Mouse (Mus musculus) heart, embryonic 15.5 days (tissue): ENCODE data around the gene Gosr2. TPM values are rescaled to one million over a fixed set of nuclear protein-coding genes. Genes with fewer than 3 reads are reported as not detected.
A peak's percentile ranks its signal among the peaks of the same experiment; 100 is the strongest.

Source experiments
- ATAC-seq: fragments of 200-750 bp; cut with Nextera tagmentation; replicated peaks from 2 replicates; pipeline ENCODE4 v1.8.0; 2017; ENCODE audit warnings: low read depth, moderate TSS enrichment; ENCODE audit not compliant: insufficient number of reproducible peaks, insufficient read depth, low FRiP score
- H3K27ac ChIP-seq: fragments of 300-500 bp; sonication (generic); 2 replicates; pipeline ENCODE4 v1.5.1; 2015; ENCODE audit warnings: mild to moderate bottlenecking, inconsistent platforms
- H3K27me3 ChIP-seq: fragments of 300-500 bp; sonication (generic); 2 replicates; pipeline ENCODE4 v1.6.1; 2015; ENCODE audit warnings: inconsistent platforms
- H3K36me3 ChIP-seq: fragments of 300-500 bp; sonication (generic); 2 replicates; pipeline ENCODE4 v1.6.1; 2015; ENCODE audit warnings: mild to moderate bottlenecking, inconsistent platforms
- H3K4me1 ChIP-seq: fragments of 300-500 bp; sonication (generic); replicated peaks from 2 replicates; pipeline ENCODE4 v1.6.1; 2015; ENCODE audit warnings: inconsistent platforms
- H3K4me2 ChIP-seq: fragments of 300-500 bp; sonication (generic); 2 replicates; pipeline ENCODE4 v1.6.1; 2015; ENCODE audit warnings: inconsistent platforms, mild to moderate bottlenecking, moderate library complexity
- H3K4me3 ChIP-seq: fragments of 300-500 bp; sonication (generic); 2 replicates; pipeline ENCODE4 v1.5.1; 2015; ENCODE audit warnings: mild to moderate bottlenecking, inconsistent platforms
- H3K9ac ChIP-seq: fragments of 300-500 bp; sonication (generic); 2 replicates; pipeline ENCODE4 v1.6.1; 2015; ENCODE audit warnings: mild to moderate bottlenecking, inconsistent platforms
- H3K9me3 ChIP-seq: fragments of 300-500 bp; sonication (generic); replicated peaks from 2 replicates; pipeline ENCODE4 v1.6.1; 2016; ENCODE audit warnings: inconsistent platforms
- whole genome bisulfite sequencing: fragments of 180-500 bp; shearing (Covaris S2); methylation state at CpG from one replicate; pipeline ENCODE4 v1.1.7; 2015; ENCODE audit warnings: mixed read lengths; 5-methylcytosine and 5-hydroxymethylcytosine counted together
- polyA plus RNA-seq: library from polyadenylated mRNA; unstranded; fragments of >200 nt; fragmentation: Nextera tagmentation; extraction: Ambion mirVana; gene quantifications from 2 replicates; pipeline ENCODE4 v1.2.1, GENCODE M21; 2015

The Gosr2 gene
- polyA plus RNA-seq = 51.4 and 64.5 TPM in 2 replicates

DNA sequence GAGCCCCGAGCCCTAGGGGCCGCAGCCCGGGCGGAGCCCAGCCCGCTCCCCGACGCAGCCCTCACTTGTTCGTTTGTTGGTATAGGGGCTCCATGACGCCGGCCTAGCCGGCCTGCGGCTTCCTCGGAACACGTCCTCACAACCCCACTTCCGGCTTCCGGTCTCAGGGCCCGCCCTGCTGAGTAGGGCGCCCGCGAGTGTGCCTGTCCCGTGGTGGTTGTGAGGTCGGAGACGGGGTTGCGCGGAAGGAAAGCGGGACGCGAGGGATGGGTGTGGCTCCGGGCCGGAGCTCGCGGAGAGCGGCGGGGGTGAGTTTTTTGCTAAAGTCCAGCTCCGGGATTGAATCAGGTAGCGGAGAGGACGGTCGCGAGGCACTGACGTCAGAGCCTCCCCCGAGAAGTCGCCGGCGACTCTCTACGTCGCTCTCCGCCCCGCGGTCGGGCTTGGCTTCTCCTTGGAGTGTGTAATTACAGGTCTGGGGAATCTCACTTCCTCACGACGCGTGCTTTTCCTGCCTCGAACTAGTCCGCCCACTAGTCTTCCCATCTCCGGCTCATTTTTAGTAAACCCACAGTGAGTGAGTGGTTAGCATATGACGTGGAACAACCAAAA, at the start of gene Gosr2:
Gosr2 (minus strand) TSS at position 334 of the 612 bp plus-strand sequence.
- peak within 1 kb of the TSS; percentile 99 for H3K27ac ChIP-seq
- peak within 1 kb of the TSS; percentile 99 for H3K4me3 ChIP-seq
- no peaks in the 10 kb centered on the region for H3K36me3 ChIP-seq
- no peaks in the 10 kb centered on the region for H3K9me3 ChIP-seq
- H3K27me3 ChIP-seq = no peaks in the 10 kb centered on the region
- H3K4me1 ChIP-seq = peaks cover 12% of the 10 kb centered on the region
- under 1% methylated on average over 57 of the region's 57 CpGs for WGBS
- peak within 1 kb of the TSS; percentile 96 for H3K9ac ChIP-seq
- H3K4me2 ChIP-seq = peak within 1 kb of the TSS; percentile 73
- ATAC-seq = peak; percentile 94

DNA sequence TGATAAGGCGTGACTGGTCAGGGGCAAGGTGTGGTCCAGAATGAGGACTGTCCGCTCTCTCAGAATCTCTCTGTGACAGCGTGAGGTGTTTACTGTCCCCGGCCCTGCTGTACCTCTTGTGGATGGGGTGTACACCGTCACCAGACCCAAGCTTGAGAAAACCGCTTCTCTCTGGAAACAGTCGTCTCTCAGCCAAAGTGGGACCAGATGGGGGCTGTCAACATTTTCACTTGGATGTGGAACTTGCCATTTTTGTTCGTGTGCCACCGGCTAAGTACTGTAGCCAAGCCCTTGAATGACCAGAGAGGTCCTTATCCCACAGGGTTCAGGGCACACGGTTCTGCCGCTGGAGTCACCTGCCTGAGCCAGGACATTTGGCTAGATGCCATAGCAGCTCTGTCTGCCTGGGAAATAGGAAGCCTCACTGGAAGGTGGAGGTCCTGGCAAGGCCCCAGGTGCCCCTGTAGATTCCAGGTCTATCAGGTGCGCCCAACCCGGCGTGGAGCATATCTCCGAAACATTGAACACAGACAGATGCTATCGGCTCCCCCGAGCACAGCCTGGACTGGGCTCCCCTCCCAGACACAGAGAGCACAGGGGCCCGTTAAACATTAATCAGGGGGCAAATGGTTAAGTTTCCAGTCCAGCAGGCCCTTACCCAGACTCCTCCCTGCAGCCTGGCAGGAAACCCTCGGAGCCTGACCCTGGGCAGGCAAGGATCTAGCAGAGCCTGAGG, 37.5 kb upstream of the Gosr2 start:
- Histone ChIP-seq H3K4me3 (no peak overlapping the region), H3K27me3 (peaks cover 17% of the 10 kb centered on the region; the same call in 1 of the 2 replicates), H3K4me2 (no peak overlapping the region), H3K9ac (no peak overlapping the region), H3K36me3 (no peaks in the 10 kb centered on the region), H3K4me1 (peaks cover 12% of the 10 kb centered on the region), H3K27ac (no peak overlapping the region), H3K9me3 (no peaks in the 10 kb centered on the region)
- ATAC-seq = no peak
- 65% methylated on average over 19 of the region's 19 CpGs for WGBS

DNA sequence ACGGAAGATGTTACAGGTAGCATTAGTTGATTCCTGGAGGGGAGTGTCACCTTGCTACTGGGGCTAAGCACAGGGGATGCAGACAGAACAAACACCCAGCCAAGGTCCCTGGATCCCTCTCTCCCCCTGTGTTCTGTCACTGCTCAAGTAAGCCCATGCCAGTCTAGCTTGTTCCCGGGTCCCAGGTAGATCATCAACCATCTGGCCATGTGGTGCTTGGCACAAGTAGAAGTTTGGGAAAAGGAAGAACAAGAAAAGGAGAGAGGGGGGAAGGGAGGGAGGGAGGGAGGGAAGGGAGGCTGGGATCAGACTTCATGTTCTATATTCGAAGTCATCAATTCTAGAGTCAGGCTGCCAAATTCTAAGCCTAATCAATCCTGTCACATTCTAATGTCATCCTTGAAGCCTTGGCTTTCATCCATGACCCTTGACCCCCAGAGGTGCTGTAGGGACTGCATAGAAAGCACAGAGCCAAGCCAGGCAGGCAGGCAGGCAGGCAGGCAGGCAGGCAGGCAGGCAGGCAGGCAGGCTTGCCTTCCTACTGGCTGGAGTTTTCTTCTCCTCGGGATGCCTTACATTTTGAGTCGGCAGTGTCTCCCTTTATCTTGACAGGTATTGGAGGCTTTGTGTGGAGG, 36.8 kb upstream of the Gosr2 start:
- H3K9ac ChIP-seq = no peak overlapping the region
- ATAC-seq = no peak
- H3K4me3 ChIP-seq = no peak overlapping the region
- H3K9me3 ChIP-seq = no peaks in the 10 kb centered on the region
- peaks cover 18% of the 10 kb centered on the region; the same call in 1 of the 2 replicates for H3K27me3 ChIP-seq
- peaks cover 12% of the 10 kb centered on the region for H3K4me1 ChIP-seq
- 53% methylated on average over 5 of the region's 5 CpGs for WGBS
- no peaks in the 10 kb centered on the region for H3K36me3 ChIP-seq
- no peak overlapping the region for H3K27ac ChIP-seq
- no peak overlapping the region for H3K4me2 ChIP-seq

DNA sequence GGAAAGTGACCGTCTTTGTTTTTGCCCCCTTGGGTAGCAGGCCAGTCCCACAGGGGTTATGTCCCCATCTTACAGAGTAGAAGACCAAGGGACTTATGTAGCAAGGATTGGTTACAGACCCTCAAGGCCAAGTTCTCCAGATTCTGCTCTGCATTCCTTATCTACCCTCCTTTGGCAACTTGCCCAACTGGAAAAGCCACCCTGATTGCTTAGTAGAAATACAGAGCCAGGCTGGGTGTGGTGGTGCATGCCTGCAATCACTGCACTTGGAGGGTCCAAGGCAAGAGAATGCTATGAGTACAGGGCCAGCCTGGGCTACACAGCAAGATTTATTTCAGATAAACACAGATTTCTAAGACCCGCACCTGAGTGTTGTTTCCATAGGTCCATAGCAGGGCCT, 36.3 kb upstream of the Gosr2 start:
- no peak overlapping the region for H3K27ac ChIP-seq
- H3K27me3 ChIP-seq = peaks cover 16% of the 10 kb centered on the region; the same call in 1 of the 2 replicates
- ATAC-seq = no peak
- H3K4me1 ChIP-seq = peaks cover 12% of the 10 kb centered on the region
- no peak overlapping the region for H3K4me3 ChIP-seq
- no peaks in the 10 kb centered on the region for H3K36me3 ChIP-seq
- no peak overlapping the region for H3K9ac ChIP-seq
- H3K9me3 ChIP-seq = no peaks in the 10 kb centered on the region
- WGBS = 78% methylated on average over 2 of the region's 2 CpGs
- H3K4me2 ChIP-seq = no peak overlapping the region

DNA sequence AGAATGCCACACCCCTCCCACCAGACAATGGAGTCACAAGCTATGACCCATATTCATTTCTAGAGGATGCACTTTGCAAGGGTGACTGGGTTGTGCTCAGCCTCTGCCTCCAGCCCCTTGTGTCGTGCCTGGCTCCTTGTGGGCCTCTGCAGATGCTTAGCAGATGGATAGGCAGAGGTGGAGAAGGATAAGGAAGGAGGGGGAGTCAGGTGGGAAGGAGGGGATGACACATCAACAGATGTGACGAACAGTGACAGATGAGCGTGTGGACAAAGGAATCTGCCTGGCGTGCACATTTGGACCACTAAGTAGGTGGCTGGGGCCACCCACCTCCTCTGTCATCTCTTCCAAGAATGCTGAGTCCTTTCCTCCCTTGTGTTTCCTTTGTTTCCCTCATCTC, 35.4 kb upstream of the Gosr2 start:
- Histone ChIP-seq H3K27ac (no peak overlapping the region), H3K4me2 (no peak overlapping the region), H3K9me3 (no peaks in the 10 kb centered on the region), H3K4me3 (no peak overlapping the region), H3K36me3 (no peaks in the 10 kb centered on the region), H3K27me3 (peaks cover 13% of the 10 kb centered on the region; the same call in 1 of the 2 replicates), H3K9ac (no peak overlapping the region), H3K4me1 (peaks cover 12% of the 10 kb centered on the region)
- 59% methylated on average over 4 of the region's 4 CpGs for WGBS
- ATAC-seq = no peak

DNA sequence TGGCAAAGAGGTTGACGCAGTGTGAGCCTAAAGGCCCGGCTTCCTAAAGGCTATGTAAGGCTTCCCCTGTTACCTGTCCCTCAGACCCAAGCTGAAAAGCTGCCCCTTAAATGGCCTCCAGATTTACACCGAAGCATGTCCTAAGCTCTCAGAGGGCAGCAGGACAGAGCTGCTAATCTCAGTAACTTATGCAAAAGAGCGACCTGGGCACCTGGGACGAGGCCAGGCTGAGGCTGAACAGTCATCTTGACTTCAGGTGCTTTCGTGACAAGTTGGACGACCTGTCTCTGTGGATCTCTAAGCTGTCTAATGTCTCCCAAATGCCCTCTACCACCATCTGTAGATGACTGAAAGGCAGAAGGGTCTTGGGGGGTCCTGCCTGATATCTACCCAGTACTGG, 34.6 kb upstream of the Gosr2 start:
- Histone ChIP-seq H3K9me3 (no peaks in the 10 kb centered on the region), H3K4me2 (no peak overlapping the region), H3K4me3 (no peak overlapping the region), H3K36me3 (no peaks in the 10 kb centered on the region), H3K4me1 (peaks cover 12% of the 10 kb centered on the region), H3K27me3 (peaks cover 12% of the 10 kb centered on the region; the same call in 1 of the 2 replicates), H3K9ac (no peak overlapping the region), H3K27ac (no peak overlapping the region)
- WGBS = 83% methylated on average over 7 of the region's 7 CpGs
- no peak for ATAC-seq

DNA sequence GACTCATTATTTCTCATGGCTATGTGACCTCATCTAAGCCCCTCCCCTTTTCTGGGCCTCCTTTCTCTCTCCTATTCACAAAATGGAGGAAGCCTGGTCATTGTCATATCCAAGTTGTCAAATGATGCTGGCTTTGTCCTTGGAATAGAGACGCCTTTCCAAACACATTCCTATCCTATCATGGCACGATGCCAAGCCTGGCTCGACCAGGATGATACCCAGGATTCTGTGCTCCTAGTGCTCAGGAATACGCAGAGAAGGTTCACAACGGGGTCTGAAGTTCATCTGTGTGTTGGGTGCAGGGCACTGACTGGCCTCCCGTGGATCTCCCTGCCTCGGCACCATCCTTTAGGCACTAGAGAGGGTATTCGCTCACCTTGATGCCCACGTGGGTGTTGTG, 33.9 kb upstream of the Gosr2 start:
- H3K4me1 ChIP-seq = peaks cover 12% of the 10 kb centered on the region
- no peak overlapping the region for H3K9ac ChIP-seq
- H3K27me3 ChIP-seq = peaks cover 12% of the 10 kb centered on the region; the same call in 1 of the 2 replicates
- no peaks in the 10 kb centered on the region for H3K9me3 ChIP-seq
- 64% methylated on average over 9 of the region's 9 CpGs for WGBS
- H3K4me3 ChIP-seq = no peak overlapping the region
- H3K27ac ChIP-seq = no peak overlapping the region
- H3K4me2 ChIP-seq = no peak overlapping the region
- ATAC-seq = no peak
- H3K36me3 ChIP-seq = no peaks in the 10 kb centered on the region

DNA sequence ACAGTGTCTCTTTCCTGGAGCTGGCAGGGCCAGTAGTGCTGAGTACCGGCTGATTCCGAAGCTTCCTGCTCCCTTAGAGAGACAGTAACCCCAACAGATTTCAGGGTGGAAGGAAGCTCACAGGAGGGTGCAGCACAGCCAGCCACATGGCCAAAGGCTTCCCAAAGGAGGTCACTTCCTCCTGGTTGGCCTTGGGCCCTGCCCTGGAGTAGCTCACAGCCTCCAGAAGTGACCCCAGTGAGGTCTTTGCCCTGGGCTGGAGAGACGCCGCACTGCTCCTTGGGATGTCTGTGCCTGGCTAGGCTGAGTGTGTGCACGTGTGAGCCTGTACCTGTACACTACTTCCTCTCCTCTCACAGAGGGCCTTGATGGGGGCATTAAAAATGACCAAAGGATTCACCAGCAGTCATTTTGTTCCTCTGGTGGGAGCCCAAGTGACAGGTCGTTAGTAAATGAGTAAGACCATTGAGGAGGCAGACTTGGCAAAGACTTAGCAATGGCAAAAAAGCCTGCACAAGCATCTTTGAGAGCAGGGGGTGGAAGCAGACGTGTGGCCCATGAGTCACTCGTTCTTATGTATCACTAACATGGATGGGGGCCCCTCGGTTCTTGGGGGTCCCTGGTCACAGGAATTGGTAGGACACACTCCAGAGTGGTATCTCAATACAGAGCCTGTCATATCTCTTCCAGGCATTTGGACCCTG, 31.7 kb upstream of the Gosr2 start:
- H3K27me3 ChIP-seq = peaks cover 12% of the 10 kb centered on the region; the same call in 1 of the 2 replicates
- no peak overlapping the region for H3K9ac ChIP-seq
- ATAC-seq = no peak
- no peaks in the 10 kb centered on the region for H3K9me3 ChIP-seq
- H3K4me3 ChIP-seq = no peak overlapping the region
- H3K36me3 ChIP-seq = no peaks in the 10 kb centered on the region
- peaks cover 8% of the 10 kb centered on the region for H3K4me1 ChIP-seq
- H3K4me2 ChIP-seq = no peak overlapping the region
- WGBS = 69% methylated on average over 9 of the region's 9 CpGs
- H3K27ac ChIP-seq = no peak overlapping the region

DNA sequence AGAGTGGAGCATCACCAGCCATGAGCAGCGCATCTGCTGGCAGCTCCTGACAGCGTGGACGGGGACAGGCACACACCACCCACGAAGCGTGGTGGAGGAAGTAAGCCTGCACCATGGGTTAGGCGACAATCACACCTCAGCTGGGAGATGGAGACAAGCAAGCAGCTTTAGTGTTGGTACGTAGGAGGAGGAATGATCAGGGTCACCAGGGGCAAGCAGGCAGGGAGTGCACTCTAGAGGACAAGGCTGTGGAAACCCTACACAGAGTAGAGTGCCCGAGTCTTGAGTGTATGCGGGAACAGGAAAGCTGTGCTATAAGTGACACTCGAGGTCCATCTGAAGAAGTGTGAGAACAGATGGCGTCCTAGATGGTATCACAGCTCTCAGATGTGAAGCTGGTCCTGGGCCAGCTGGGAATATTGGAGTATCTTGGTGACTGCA, 26.7 kb upstream of the Gosr2 start:
- H3K9ac ChIP-seq = no peak overlapping the region
- H3K27ac ChIP-seq = no peak overlapping the region
- 64% methylated on average over 11 of the region's 11 CpGs for WGBS
- peaks cover 11% of the 10 kb centered on the region; the same call in 1 of the 2 replicates for H3K4me1 ChIP-seq
- no peak overlapping the region for H3K4me3 ChIP-seq
- ATAC-seq = no peak
- no peak overlapping the region for H3K4me2 ChIP-seq
- no peaks in the 10 kb centered on the region for H3K27me3 ChIP-seq
- H3K9me3 ChIP-seq = no peaks in the 10 kb centered on the region
- no peaks in the 10 kb centered on the region for H3K36me3 ChIP-seq

DNA sequence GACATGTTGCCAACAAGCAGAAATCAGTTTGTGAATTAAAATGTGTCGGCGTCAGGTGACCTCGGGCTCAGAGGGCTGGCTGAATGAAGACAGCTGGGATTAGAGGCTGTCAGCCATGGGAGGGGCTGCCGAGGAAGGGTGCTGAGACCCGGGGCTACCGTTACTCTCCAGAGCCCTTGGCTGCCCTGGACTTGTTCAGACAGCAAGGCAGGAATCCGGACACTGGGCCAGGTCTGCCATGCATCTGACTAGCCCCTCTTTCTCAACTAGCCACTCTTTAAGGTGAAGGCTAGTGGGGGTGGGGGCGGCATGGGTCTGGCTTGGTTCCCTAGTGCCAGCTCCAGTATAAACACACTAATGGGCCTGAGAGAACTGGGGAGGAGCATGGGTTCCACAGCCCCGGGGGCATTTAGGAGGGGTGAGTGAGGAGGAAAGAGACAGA, 24.4 kb upstream of the Gosr2 start:
- WGBS = 20% methylated on average over 9 of the region's 9 CpGs

More for the DNA sequence above, 24.4 kb upstream of the Gosr2 start:
- Histone ChIP-seq H3K4me2 (peak overlapping the region; percentile 72), H3K9me3 (no peaks in the 10 kb centered on the region), H3K27ac (no peak overlapping the region), H3K4me1 (peaks cover 13% of the 10 kb centered on the region; the same call in 1 of the 2 replicates), H3K9ac (peak overlapping the region; percentile 39; the same call in 1 of the 2 replicates), H3K4me3 (peak overlapping the region; percentile 40), H3K36me3 (no peaks in the 10 kb centered on the region), H3K27me3 (no peaks in the 10 kb centered on the region)
- no peak for ATAC-seq
